Mouse (Mus musculus) layer of hippocampus, adult 18-20 months (tissue): ENCODE data around the gene Sec14l4. TPM values are rescaled to one million over a fixed set of nuclear protein-coding genes. Genes with fewer than 3 reads are reported as not detected.
"Not testable (repeated sequence)": the region's sequence is repeated elsewhere in the genome, so short reads cannot be mapped to it uniquely, and the experiment has no call there.

Source experiments
- DNase-seq, 2 experiments: peaks; one replicate each; pipeline ENCODE4 v3.0.0; 2022; ENCODE audit warnings: low spot score in 2 of 2
- long read RNA-seq: library from polyadenylated mRNA; stranded (forward); transcript quantifications from one replicate; pipeline ENCODE4 v2.0.0, GENCODE M21; 2021
- total RNA-seq, 2 experiments: library from RNA; stranded (reverse); gene quantifications; 2 replicates each; pipeline ENCODE4 v1.2.3; 2021

Gene Sec14l4
- total RNA-seq = under 1 TPM; 0.27 to 0.41 TPM
- long read RNA-seq = 0 reads

DNA sequence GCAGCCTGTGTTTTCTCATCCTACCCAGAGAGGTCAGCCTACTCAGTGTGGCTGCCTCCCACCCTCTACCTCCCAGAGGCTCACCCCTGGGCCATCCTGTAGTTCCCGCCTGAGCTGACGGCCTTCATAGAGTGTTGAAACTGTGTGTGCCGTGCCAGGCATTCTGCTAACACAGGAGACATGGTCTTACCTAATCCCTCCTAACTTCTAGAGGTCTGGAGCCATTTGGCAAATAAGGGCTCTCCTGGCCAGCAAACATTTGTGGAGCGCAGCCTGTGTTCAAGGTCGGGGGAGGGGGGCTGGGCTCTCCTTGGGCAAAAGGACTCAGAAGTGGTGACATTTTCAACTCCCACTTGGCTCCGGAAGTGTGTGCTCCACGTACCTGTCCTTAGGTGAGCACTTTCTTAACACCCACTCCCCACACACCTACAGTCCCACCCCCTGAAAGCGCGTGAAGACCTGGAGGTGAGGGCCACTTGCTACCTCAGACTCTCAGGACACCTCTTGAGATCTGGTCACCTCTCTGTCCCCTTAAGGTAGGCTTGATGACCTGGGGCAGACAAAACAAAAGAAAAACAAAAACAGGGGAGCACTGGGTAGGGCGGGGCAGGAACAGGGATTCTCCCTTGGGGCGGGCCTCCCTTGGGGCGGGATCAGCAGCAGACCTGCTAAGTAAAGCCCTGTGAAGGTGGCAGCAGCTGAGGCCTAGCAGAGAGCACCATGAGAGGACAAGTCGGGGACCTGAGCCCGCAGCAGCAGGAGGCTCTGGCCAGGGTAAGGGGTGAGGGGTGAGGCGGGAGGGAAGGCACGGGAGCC, at the start of gene Sec14l4:
TSS of gene Sec14l4 (plus strand) at position 337 of the 816 bp plus-strand sequence.
- DNase-seq = no peak

DNA sequence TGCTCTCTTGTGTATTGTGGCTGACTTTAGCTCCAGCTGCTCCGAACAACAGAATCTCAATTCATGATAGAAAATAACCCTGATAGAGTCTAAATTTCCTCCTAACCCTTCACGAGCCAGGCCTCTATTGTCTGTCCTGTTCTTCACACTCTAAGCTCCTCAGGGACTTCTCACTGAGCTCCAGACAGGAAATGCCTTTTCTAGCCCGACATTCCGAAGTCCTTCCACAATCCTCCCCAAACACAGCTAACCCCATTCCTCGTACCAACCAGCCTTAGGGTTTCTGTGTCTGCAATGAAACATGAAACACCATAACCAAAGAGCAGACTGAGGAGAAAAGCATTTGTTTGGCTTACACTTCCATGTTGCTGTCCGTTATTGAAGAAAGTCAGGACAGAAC, 49.7 kb upstream of the Sec14l4 start:
- no peak for DNase-seq

DNA sequence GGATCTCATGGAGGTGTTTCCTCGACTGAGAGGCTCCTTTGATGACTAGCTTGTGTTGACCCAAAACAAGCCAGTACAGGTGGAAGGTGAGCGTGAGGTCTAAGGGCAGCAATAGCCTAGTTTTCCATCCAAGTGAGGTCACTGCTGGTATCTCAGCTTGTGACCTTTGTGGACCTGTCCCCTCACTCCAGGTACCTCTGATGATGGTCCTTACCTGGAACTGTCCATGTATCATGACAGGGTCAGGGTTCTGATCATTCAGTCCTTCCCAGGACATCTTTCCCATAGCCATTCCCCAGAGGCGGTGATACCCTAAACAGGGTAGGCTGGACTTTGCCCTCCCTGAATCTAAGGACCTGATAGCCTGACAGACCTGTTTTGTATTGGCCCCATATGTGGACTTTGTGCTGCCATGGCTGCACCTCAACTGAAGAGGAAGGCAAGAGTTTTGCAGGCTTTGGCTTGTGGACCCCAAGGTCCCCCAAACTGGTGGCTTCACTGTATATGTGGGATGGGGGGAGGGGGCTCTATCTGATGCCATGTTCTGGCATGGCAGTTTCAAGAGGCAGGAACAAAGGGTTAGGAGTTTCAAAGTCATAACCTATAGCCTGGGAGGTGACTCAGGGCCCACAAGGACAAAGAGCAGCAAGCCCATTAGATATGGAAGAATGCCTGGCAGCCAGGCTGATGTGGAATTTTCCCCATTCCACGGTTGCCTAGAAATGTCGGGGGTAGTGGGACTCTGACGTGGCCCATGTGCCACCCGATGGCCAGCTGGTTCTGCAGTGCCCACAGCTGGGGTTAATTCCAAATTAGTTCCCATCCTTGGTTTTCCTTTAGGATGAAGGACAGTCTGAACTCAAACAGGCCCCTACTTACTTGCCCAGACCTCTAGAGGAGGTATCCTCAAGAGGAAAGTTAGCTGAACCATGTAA, 48.7 kb upstream of the Sec14l4 start:
- DNase-seq = no peak

DNA sequence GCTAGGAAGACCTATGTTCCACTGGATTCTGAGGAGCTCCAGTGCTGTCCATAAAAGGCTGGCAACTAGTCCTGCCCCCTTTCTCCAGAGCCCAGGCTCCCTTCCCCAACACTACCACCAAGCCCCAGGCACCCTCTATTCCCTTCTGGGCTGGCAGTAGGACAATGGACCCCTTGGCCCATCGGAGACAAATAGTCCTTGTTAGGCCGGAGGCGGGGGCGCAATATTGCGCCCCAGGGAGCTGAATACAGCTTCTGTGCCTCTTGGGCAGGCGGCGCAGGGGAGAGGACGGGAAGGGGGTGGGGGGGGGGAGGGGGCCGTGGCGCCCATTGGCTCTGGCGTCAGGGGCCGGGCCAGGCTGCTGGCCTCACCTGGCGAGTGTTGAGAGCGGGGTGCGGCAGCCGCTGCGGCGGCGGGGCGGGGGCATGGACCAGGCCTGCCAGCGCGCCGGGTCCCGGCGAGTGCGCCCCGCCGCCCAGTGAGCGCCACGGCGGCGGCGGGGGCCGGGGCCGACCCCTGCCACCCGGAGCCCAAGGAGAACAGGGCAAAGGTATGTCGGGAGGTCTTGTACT, 47.9 kb upstream of the Sec14l4 start, which contains the start of gene Gal3st1:
TSS of gene Gal3st1 (plus strand) at position 346 of the 572 bp plus-strand sequence.
- DNase-seq = peak in 1 of 2 experiments; percentile 50

DNA sequence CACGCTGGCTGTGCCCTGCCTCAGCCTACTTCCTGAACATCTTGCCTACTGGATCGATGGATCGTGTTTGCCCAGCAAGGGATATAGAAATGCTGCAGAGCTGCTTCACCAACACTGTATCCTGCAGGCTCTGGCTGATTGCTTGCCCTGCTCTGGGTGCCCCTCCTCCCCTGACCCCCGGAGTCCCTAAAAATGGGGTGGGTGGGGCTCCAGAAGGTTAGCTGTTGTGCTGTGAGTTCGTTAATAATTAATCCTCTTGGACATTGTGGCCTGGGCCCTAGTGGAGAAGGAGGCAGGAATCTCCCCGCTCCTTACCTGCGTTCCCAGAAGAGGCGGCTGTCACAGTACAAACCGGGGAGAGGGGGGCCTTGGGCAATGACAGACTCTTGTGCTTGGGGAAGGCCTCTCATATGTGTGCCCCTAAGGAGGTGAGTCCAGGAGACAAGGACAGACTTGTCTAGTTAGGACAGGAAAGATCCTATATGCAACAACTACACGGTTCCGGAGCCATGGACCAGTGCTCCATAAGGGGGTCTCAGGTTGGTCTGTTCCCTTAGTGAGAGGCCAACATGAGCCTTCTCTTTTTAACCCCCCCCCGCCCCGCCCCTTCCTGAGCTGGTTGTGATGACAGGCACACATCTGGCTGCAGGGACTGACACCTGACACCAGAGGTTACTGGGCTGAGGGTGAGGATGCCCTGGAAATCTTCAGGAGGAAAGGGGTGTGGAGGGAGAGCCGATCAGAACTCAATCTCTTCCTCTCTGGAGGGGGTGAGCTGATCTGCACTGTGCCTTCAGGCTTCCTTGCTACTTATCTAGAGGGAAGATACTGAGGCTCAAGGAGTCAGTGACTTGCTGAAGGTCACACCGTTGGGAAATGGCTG, 47.2 kb upstream of the Sec14l4 start:
- DNase-seq = no peak

DNA sequence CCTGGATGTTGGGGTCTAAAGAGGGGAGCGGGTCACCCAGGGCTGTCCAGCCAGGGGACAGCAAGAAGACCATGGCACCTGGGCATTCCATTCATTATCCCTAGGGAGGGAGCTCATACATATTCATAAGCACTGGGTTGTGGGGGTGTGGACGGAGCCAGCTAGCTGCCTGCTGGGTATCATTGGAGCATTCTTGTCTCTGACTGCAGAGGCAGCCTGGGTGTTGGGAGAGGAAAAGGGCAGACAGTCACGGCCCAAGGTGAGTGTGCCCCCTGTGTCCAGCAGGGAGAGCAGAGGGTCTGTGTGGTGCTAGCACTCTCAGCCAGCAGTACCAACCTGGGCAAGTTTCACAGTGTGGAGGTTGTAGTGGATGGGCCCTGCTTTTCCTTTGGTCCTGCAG, 41.5 kb upstream of the Sec14l4 start:
- DNase-seq = no peak

DNA sequence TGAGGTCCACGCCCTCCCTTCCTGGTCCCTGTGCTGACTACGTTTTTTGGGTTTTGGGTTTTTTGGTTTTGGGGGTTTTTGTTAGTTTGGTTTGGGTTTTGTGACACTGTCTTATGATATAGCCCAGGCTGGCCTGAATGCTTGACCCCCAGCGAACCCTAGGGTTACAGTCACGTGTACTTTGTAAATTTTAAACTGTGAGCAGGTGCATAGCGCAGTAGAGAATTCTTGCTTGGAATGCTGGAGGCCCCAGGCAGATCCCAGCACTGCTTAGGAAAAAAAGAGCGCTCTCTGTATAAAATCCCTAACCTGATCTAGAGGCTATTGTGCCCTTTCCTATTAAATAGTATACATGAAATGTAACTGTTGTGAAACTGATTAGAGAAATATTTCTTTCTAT, 38.1 kb upstream of the Sec14l4 start:
- no peak for DNase-seq

DNA sequence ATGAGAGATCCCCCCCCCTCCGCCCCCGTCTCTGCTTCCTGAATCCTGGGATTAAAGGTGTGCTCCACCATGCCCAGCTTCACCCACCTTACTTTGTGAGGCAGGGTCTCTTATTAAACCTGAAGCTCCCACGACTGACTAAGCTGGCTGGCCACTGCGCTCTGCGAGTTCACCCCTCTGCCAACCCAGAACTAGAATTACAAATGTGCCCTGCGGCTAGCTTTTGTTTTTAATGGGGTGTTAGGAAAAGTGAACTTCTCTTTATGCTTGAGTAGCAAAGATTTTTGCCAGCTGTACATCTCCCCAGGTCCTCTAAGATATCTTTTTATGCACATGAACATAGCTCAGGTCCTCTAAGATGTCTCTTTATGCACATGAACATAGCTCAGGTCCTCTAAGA, 37.3 kb upstream of the Sec14l4 start:
- DNase-seq = no peak

DNA sequence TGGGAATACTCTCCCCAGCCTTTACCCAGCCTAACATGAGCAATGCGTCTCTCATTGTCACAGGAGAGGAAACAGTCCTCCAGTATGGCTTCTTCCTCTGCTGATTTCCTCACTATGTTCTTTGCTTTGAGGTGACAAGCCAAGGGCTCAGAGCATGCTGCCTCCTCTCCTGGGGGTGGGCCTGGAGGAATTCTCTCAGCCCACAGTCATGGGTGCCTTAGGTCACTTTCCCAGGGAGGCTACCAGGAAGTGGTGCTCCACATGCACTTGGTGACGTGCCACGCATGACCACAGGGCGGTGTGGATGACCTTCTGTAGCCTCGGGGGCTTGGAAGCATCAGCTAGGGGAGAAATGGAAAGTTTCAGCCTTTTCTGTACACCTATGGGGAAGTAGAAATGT, 35.8 kb upstream of the Sec14l4 start:
- DNase-seq = no peak

DNA sequence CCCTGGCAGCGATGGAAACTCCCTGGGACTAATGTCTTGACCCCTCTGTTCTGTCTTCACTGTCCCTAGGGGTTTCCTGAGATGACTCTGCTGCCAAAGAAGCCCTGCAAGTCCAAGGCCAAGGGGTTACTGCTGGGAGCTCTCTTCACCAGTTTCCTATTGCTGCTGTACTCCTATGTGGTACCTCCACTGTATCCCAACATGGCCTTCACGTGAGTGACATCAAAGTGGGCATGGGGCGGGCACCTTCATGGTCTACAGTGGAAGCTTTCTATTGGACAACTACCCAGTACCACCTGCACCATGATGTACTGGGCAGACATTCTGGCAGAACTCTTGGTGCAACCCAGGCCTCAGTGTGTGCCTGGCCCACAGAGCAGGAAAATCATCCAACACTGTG, 34.4 kb upstream of the Sec14l4 start:
- DNase-seq = no peak

DNA sequence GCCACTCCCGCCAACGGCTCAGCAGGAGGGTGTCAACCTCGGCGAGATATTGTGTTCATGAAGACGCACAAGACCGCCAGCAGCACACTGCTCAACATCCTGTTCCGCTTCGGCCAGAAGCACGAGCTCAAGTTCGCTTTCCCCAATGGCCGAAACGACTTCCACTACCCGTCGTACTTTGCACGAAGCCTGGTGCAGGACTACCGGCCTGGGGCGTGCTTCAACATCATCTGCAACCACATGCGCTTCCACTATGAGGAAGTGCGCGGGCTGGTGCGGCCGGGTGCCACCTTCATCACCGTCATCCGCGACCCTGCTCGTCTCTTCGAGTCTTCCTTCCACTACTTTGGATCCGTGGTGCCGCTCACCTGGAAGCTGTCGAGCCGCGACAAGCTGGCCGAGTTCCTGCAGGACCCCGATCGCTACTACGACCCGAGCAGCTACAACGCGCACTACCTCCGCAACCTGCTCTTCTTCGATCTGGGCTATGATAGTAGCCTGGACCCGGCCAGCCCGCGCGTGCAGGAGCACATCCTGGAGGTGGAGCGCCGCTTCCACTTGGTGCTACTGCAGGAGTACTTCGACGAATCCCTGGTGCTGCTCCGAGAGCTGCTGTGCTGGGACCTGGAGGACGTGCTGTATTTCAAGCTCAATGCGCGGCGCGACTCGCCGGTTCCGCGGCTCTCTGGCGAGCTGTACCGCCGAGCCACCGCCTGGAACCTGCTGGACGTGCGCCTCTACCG, 33.1 kb upstream of the Sec14l4 start:
- DNase-seq = no peak

DNA sequence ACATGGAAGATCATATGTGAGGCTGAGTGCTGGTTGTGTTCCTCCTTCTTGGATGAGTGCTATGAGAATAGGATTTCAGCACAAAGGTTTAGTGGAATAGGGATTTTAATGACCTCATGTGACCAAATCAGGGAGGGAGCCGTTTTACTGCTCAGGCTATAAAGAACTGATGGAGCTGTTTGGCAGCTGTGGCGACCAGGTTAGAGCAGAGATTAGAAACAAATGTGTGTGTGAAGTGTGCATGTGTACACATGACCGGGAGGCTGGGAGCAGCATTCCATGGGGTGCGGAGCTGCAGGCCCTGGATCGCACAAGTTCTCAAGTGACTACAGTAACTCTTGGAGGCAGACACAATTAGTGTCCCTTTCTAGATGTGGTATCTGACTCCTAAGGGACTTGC, 31.7 kb upstream of the Sec14l4 start:
- no peak for DNase-seq

DNA sequence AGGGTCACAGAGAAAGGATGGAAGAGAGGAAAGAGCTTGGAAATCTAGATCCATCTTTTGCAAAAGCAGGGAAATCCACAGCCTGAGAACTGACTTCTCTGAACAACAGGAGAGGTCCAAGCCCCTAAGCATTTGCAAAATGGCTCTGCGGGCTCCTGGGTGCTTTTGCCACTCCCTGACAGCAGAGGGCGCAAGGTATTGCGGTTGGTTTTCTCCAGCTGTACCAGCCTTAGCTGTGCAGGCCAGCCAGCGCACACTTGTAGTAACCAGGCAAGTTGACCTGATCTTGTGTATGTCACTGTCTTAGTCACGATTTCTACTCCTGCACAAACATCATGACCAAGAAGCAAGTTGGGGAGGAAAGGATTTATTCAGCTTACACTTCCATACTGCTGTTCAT, 29.7 kb upstream of the Sec14l4 start:
- DNase-seq = peak in 1 of 2 experiments; percentile 80

DNA sequence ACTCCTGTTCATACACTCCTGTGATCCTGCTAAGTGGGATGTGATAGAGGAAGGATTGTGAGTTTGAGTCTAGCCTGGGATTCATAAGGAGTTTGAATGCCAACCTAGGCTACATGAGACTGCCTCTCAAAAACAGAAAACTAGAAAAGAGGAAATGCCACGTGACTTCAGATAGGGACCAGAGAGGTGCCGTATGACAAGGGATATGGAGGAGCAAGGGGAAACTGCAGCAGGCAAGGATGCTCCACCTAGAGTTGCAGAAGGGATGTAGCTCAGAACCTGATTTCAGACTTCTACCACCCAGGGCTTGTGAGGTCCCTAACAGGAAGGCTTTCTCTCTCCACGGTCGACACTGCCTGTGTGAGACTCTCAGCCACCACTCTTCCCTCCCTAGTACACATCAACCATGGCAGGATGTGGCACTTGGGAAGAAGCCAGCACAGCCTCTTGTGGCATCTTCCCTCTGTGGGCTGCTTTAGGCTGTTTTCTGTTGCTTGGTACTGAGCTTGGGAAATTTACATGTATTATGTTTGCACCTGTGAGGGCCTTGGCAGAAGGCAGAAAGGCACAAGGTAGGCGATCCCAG, 25.9 kb upstream of the Sec14l4 start:
- peak in 1 of 2 experiments; percentile 34 for DNase-seq

DNA sequence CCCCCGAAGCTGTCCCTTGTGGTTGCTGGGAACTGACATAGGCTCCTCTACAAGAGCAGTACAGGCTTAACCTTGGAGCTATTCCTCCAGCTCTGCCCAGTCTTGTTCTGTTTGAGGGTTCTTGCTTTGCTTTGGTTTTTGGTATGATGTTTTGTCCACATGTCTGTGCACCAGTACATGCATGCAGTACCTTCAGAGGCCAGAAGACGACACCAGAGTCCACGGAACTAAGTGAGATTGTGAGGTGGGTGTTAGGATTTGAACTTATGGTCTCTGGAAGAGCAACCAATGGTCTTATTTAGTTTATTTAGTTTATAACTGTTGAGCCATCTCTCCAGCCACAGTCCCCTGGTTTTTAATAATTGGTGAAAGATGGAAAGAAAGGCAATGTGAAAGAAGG, 24.8 kb upstream of the Sec14l4 start:
- DNase-seq = no peak

DNA sequence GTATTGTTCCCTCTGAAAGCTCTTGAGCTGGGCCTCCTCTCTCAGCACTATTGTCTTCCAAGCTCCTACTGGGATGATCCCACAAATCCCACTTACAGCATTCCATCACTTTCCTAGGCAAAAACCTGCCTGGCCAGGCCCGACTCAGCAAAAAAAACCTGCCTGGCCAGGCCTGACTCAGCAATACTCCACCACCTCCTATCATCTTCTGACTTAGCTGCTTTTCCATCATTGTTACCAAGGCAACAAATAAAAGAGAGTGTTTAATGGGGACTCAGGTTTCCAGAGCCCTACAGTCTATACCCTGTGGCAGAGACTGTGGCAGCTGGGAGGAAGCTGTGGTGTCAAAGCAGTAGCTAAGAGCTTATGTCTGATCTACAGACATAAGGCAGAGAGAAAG, 18.6 kb upstream of the Sec14l4 start:
- DNase-seq = no peak

DNA sequence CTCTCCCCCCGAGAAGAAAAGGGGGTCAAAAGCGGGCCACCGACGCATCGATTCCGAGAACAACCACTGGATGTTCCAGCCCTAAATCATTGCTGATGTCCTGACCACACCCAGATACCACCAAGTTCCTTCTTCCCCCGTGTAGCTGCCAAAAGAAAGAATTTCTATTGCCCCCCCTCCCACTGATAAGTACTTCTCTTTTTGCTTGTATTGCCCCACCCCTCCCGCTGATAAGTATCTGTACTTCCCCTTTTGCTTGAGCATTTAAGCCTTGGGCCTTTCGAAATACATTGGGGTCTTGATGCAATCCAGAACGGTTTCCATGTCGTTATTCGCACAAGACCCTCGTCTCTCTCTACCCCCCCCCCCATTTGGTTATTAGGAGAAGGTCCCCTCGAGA, 15.5 kb upstream of the Sec14l4 start:
- DNase-seq = not testable (repeated sequence)

DNA sequence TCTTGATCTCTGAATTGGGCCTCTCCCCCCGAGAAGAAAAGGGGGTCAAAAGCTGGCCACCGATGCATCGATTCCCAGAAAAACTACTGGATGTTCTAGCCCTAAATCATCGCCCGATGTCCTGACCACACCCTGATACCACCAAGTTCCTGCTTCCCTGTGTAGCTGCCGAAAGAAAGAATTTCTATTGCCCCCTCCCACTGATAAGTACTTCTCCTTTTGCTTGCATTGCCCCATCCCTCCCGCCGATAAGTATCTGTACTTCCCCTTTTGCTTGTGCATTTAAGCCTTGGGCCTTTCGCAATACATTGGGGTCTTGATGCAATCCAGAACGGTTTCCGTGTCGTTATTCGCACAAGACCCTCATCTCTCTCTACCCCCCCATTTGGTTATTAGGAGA, 9.2 kb upstream of the Sec14l4 start:
- DNase-seq = not testable (repeated sequence)

DNA sequence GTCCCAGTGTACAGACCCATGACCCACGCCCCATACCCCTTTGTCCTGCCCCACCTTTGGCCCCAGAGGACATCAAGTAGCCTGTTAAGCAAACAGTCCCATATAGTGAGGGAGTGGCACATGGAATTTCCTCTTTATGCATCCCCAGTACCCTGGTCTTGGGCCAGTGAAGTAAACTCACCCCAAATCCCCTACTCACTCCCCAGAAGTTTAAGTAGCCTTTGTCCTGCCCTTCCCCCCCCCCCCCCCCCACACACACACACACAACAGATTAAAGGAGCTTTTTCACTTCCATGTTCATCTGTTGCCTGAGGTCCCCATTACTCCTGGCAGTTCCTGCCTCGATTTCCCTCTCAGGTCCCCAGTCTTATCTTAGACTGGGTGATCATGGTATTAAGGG, 7.9 kb upstream of the Sec14l4 start:
- DNase-seq = no peak

DNA sequence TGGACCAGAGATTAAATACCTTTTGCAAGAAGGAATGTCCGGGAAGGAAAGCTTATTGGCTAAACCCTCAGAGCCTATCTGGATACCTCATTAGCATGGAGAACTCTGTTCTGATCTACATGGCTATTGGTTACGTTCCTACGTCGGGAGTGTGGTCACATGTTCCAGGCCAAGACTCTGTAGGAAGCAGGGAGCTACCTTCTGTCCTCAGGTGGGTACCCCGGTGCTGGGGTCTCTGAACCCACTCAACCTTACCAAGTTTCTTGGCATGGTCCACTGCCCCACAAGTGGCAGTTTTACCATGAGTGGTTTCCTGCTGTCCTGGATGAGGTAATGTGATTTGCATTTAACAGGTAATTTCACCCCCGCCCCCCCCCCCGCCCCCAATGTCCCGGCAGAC, 4.2 kb upstream of the Sec14l4 start:
- DNase-seq = no peak
